Mouse (Mus musculus) cerebellum, postnatal 36 days (tissue): ENCODE data around the gene Kctd8.
A peak's percentile ranks its signal among the peaks of the same experiment; 100 is the strongest.

ENCODE experiments used
- DNase-seq, 2 experiments: peaks; one replicate each; pipeline ENCODE4 v3.0.0; 2021 to 2022; ENCODE audit warnings: mixed read lengths in 2 of 2

Gene Kctd8

GRCm38 (mm10) chr5:69340919-69341801, at the start of gene Kctd8:
Gene Kctd8 (minus strand): TSS chr5:69341679.
- peak; percentile 83 to 86 for DNase-seq

GRCm38 (mm10) chr5:69379072-69379471, 37.6 kb upstream of the Kctd8 start:
- no peak for DNase-seq

- DNase-seq = no peak
Measured at GRCm38 (mm10) chr5:69350596-69350995, 9.1 kb upstream of the Kctd8 start.

GRCm38 (mm10) chr5:69340102-69340918, 1.2 kb downstream of the Kctd8 start:
- DNase-seq = peak; percentile 85 to 88

- DNase-seq = peak in 1 of 2 experiments; percentile 54
Measured at GRCm38 (mm10) chr5:69339623-69339970, 1.9 kb downstream of the Kctd8 start.

- peak; percentile 22 to 43 for DNase-seq
Measured at GRCm38 (mm10) chr5:69338916-69339622, 2.4 kb downstream of the Kctd8 start.

- DNase-seq = no peak
Measured at GRCm38 (mm10) chr5:69327561-69327960, 13.9 kb downstream of the Kctd8 start.

- DNase-seq = peak; percentile 42 to 45
Measured at GRCm38 (mm10) chr5:69324566-69325230, 16.8 kb downstream of the Kctd8 start.

GRCm38 (mm10) chr5:69312611-69313010, 28.9 kb downstream of the Kctd8 start:
- no peak for DNase-seq

- DNase-seq = no peak
Measured at GRCm38 (mm10) chr5:69301665-69302064, 39.8 kb downstream of the Kctd8 start.

- no peak for DNase-seq
Measured at GRCm38 (mm10) chr5:69292353-69292752, 49.1 kb downstream of the Kctd8 start.

GRCm38 (mm10) chr5:69284359-69284758, 57.1 kb downstream of the Kctd8 start:
- no peak for DNase-seq

- DNase-seq = peak in 1 of 2 experiments; percentile 23
Measured at GRCm38 (mm10) chr5:69252366-69252765, 89.1 kb downstream of the Kctd8 start.

GRCm38 (mm10) chr5:69241931-69242330, 99.5 kb downstream of the Kctd8 start:
- peak; percentile 33 to 59 for DNase-seq

GRCm38 (mm10) chr5:69233560-69233959, 107.9 kb downstream of the Kctd8 start:
- no peak for DNase-seq

- DNase-seq = peak; percentile 46 to 56
Measured at GRCm38 (mm10) chr5:69231649-69232048, 109.8 kb downstream of the Kctd8 start.

- peak in 1 of 2 experiments; percentile 35 for DNase-seq
Measured at GRCm38 (mm10) chr5:69227147-69227546, 114.3 kb downstream of the Kctd8 start.

- no peak for DNase-seq
Measured at GRCm38 (mm10) chr5:69222608-69223007, 118.9 kb downstream of the Kctd8 start.

- DNase-seq = no peak
Measured at GRCm38 (mm10) chr5:69215216-69215615, 126.3 kb downstream of the Kctd8 start.

GRCm38 (mm10) chr5:69209401-69209800, 132.1 kb downstream of the Kctd8 start:
- no peak for DNase-seq

- DNase-seq = peak; percentile 35 to 44
Measured at GRCm38 (mm10) chr5:69207713-69208112, 133.8 kb downstream of the Kctd8 start.

GRCm38 (mm10) chr5:69159897-69160509, 181.5 kb downstream of the Kctd8 start:
- no peak for DNase-seq
